Mouse (Mus musculus) embryonic fibroblast, embryonic 13.5 days (primary cell): ENCODE measurements around the gene Aym1.

Experiments used
- CTCF ChIP-seq: IDR thresholded peaks from 2 replicates; pipeline ENCODE4 v1.5.1; 2011; ENCODE audit warnings: mild to moderate bottlenecking, control low read depth, low read length, moderate library complexity, borderline replicate concordance; ENCODE audit not compliant: insufficient read depth
- POLR2A ChIP-seq: IDR thresholded peaks from 2 replicates; pipeline ENCODE4 v1.6.1; 2011; ENCODE audit warnings: low read depth, mild to moderate bottlenecking, control low read depth, low read length, moderate library complexity

- no peak for TF ChIP-seq CTCF
- TF ChIP-seq POLR2A: no peak
Observed at GRCm38 (mm10) chr5:113323784-113324638, 33.1 kb upstream of the Aym1 start.
